Mouse (Mus musculus) erythroblast, embryonic 14.5 days (primary cell): ENCODE results near the gene Nme3. TPM values are rescaled to one million over a fixed set of nuclear protein-coding genes. Genes with fewer than 3 reads are reported as not detected.

ENCODE experiments used
- H3K27me3 ChIP-seq: 2 replicates; pipeline ENCODE4 v1.6.1; 2012; ENCODE audit warnings: inconsistent platforms; ENCODE audit not compliant: control insufficient read depth
- H3K36me3 ChIP-seq: 2 replicates; pipeline ENCODE4 v1.6.1; 2012; ENCODE audit warnings: mild to moderate bottlenecking, inconsistent platforms; ENCODE audit not compliant: control insufficient read depth
- H3K4me1 ChIP-seq: 2 replicates; pipeline ENCODE4 v1.6.1; 2012; ENCODE audit warnings: inconsistent platforms; ENCODE audit not compliant: control insufficient read depth
- H3K4me3 ChIP-seq: replicated peaks from 2 replicates; pipeline ENCODE3; 2012; ENCODE audit warnings: moderate library complexity, mild to moderate bottlenecking, inconsistent platforms
- H3K9me3 ChIP-seq: 2 replicates; pipeline ENCODE4 v1.6.1; 2012; ENCODE audit warnings: low read length, inconsistent platforms, mixed read lengths; ENCODE audit not compliant: control insufficient read depth
- GATA1 ChIP-seq: IDR thresholded peaks from 2 replicates; pipeline ENCODE4 v1.6.1; 2012; ENCODE audit warnings: low read length, inconsistent platforms, mixed read lengths
- TAL1 ChIP-seq: IDR thresholded peaks from 3 replicates; pipeline ENCODE4 v1.6.1; 2012; ENCODE audit warnings: low read length, inconsistent platforms, mixed read lengths
- polyA plus RNA-seq: library from polyadenylated mRNA; stranded (reverse); fragments of >175 nt; gene quantifications from 2 replicates; pipeline ENCODE4 v1.2.3, GENCODE M21; 2012

Gene Nme3
- polyA plus RNA-seq, 1 experiment, result 16.7 TPM

DNA sequence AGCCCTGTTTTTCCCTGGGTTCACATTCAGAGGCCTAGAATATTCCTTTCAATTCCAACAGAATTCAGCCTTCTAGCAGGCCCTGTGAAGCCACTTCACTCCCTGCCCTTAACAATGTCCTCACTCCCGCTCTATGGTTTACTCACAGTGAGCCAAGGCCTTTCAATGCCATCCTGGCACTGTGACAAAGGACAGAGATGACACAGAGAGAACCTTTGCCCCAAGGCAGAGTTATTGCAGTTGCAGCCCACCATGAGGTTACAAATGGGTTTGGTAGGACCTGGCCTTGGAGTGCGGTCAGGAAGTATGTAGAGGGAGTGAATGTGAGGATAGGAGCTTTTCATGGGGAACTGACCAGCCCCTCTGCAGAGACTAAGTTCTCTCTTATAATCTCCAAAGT, 11.3 kb downstream of the Nme3 start:
- Histone ChIP-seq H3K4me1 (peaks cover 35% of the 10 kb centered on the region), H3K27me3 (no peaks in the 10 kb centered on the region), H3K4me3 (no peak overlapping the region), H3K9me3 (no peaks in the 10 kb centered on the region), H3K36me3 (peaks cover 100% of the 10 kb centered on the region)
- TF ChIP-seq TAL1 (no peak), GATA1 (no peak)

DNA sequence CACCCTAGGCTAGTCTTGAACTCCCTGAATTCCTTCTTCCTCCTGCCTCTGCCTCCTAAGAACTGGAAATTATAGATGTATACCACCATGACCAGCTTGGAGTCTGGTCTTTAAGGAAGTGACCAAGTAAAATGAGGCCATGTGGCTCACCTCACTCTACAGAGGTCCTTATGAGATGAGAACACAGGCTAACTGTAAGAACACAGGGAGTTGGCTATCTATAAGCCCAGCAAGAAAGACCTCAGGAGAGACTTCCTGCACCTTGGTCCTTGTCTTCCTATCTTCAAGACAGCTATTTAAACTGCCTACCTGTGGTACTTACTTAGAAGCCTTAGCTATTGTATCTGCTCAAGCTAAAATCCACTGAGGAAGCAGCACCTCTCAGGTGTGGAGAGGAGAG, 17.7 kb downstream of the Nme3 start:
- Histone ChIP-seq H3K36me3 (peaks cover 99% of the 10 kb centered on the region), H3K27me3 (no peaks in the 10 kb centered on the region), H3K4me3 (no peak overlapping the region), H3K9me3 (no peaks in the 10 kb centered on the region), H3K4me1 (peaks cover 24% of the 10 kb centered on the region)
- no peak for TF ChIP-seq GATA1
- no peak for TF ChIP-seq TAL1

DNA sequence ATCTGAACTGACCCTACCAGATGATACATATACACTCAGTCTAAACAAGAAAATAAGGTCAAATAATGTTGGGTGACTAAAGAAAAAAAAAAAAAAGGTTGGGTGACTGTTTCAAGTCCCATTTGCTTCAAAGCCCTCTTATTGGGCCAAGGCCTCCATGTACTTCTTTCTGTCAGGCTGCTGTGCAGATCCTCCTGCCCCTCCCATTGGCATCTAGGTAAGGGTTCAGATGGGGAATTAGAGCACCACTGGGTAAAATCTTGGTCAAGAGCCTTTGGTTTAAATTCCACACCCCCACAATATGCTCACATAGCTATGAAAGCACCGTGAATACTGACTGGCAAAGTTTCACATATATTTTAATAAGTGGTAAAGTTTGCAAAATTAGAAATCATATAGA, 26.9 kb downstream of the Nme3 start:
- peaks cover 8% of the 10 kb centered on the region for H3K4me1 ChIP-seq
- H3K9me3 ChIP-seq, result no peaks in the 10 kb centered on the region
- peaks cover 96% of the 10 kb centered on the region for H3K36me3 ChIP-seq
- no peak overlapping the region for H3K4me3 ChIP-seq
- TF ChIP-seq GATA1 (no peak), TAL1 (no peak)
- H3K27me3 ChIP-seq, result no peaks in the 10 kb centered on the region

DNA sequence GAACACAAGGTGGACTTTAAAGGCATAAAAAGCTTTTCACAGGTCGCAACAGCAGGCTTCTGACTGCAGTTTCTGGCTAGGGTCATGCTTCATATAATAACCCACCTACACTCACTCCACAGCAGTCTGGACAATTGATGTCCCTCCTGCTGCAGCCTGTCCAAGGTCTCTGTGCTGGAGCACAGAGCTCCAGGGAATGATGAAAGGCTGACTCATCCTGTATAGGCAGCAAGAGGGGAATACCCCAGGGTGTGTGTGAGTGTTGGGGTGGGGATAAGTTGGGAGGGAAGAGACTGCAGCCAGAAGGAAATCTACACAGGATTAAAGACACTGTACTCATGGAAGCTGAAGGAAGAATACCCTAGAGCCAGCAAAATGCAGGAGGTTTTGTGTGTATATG, 33.2 kb downstream of the Nme3 start:
- TF ChIP-seq TAL1 (no peak), GATA1 (no peak)
- Histone ChIP-seq H3K36me3 (peaks cover 75% of the 10 kb centered on the region), H3K9me3 (no peaks in the 10 kb centered on the region), H3K4me3 (no peak overlapping the region), H3K4me1 (peaks cover 23% of the 10 kb centered on the region), H3K27me3 (no peaks in the 10 kb centered on the region)

DNA sequence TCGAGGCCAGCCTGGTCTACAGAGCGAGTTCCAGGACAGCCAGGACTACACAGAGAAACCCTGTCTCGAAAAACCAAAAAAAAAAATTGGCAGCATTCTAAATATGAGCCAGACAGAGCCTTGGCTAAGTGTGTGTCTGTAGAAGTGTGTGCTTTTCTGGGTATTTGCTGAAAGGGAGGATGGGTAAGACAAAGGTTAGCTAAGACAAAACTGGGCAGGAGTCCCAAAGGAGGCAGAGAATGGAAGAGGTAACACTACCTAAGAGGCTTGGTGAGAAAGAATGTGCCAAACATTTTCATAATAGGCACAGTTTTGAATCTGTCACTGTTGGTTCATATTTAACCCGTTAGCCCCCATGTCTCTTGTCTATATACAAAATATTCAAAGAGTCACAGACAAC, 36.1 kb downstream of the Nme3 start:
- H3K4me1 ChIP-seq, result peaks cover 43% of the 10 kb centered on the region
- H3K36me3 ChIP-seq, result peaks cover 55% of the 10 kb centered on the region
- H3K9me3 ChIP-seq, result no peaks in the 10 kb centered on the region
- H3K27me3 ChIP-seq, result no peaks in the 10 kb centered on the region
- TF ChIP-seq GATA1 (no peak), TAL1 (no peak)
- H3K4me3 ChIP-seq, result no peak overlapping the region

DNA sequence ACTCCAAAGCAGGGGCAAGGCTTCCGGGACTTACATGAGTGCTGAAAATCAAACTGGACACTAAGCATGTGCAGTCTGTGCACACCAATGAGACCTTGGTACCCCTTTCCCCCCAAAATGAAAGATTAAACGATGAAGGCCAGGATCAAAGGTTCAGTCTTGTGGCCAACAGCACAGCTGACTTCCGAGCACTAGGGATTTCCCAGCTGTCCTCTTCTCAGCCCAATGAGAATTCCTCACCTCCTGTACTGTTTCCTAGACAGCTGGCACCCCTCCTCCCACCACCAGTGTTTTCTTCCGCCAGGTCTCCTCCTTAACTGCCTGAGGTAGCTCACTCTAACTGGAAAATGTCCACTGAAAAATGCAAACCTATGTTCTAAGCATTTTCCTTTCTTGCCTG, 36.9 kb downstream of the Nme3 start:
- Histone ChIP-seq H3K4me3 (no peak overlapping the region), H3K4me1 (peaks cover 43% of the 10 kb centered on the region), H3K36me3 (peaks cover 49% of the 10 kb centered on the region), H3K9me3 (no peaks in the 10 kb centered on the region), H3K27me3 (no peaks in the 10 kb centered on the region)
- no peak for TF ChIP-seq TAL1
- no peak for TF ChIP-seq GATA1

DNA sequence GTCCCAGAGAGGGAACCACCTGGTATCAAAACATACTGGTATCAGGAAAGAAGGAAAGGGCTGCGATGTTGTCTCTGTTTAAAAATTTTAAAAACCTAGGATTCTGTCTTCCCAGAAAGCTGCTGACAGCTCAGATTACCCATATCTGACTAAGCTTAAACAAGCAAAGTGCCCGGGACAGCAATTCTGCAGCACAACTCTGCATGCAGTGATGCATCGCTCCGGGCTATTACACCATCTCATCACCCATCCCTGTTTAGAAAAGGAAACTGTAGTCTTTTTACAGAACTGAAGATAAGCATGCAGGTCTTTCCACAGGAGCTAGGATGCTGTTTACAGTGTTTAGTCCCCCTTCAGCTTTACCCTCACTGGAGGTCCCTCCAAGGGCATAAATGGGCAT, 38.6 kb downstream of the Nme3 start:
- peaks cover 35% of the 10 kb centered on the region for H3K36me3 ChIP-seq
- no peaks in the 10 kb centered on the region for H3K9me3 ChIP-seq
- H3K4me1 ChIP-seq, result peaks cover 39% of the 10 kb centered on the region
- TF ChIP-seq TAL1 (no peak), GATA1 (no peak)
- H3K4me3 ChIP-seq, result peak overlapping the region; percentile 74
- H3K27me3 ChIP-seq, result no peaks in the 10 kb centered on the region

DNA sequence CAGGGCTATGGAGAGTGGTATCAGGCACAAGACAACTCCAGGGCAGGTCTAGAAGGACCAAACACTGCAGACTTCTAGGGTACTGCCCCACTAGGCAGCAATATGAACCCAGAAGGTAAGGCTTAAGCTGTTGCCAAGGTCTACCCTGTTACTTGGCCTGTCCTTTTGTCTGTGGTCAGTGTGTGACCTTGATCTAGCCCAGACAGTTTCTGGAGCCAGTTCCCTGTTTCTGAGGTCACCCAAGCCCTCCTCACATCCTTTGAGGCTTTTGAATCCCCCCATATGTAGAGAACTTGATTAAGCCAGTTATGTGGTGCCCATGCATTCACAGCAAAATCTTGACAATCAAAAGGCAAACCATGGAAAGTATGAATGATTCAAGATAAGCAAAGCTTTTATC, 39.4 kb downstream of the Nme3 start:
- TF ChIP-seq GATA1, result no peak
- no peak for TF ChIP-seq TAL1
- H3K27me3 ChIP-seq, result no peaks in the 10 kb centered on the region

DNA sequence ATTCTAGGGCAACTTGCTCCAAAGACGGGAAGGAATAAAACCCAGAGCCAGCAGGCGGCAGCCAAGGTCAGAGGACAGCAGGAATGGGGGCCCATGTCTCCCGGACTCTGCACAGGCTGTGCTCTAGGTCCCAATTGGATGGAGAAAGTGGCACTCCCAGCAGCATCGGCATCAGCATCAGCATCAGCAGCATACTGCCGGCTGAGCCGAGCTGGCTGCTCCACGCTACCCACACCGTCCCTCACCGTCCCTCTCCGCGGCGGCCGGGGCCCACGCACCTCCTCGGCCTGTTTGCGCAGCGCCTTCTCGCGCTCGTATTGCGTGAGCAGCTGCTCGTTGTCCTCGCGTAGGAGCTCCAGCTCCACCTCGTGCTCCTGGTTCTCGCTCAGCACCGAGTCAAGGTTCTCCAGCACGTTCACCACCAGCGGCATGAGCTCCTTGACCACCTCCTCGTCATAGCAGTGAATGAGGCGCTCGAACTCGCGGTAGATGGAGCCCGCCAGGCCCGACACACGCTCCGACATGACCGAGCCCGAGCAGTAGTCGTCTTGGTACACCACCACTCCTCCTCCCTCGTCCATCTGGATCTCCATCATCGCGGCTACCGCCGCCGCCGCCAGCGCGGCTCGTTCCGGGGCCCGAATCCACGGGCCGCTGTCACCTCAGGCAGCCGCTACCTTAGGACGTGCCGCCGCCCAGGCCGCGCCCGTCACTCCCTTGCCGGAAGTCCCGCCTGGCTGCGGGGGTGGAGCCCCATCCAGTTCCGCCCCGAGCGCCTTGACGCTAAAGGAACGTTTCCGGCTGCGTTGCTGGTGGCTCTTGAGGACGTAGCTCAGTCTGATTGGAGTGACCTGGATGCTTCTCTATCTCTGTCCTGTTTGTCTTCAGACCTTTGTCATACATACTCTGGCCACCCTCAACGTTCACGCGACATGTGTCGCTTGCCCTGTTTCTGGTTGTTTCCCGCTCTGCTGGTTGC, 40.2 kb downstream of the Nme3 start, which contains the start of gene Mapk8ip3:
TSS of gene Mapk8ip3 (minus strand) at position 719 of the 979 bp plus-strand sequence.
- Histone ChIP-seq H3K36me3 (peaks cover 43% of the 10 kb centered on the region), H3K27me3 (no peaks in the 10 kb centered on the region)

More for the DNA sequence above, 39.4 kb downstream of the Nme3 start:
- Histone ChIP-seq H3K9me3 (no peaks in the 10 kb centered on the region), H3K4me1 (peaks cover 39% of the 10 kb centered on the region), H3K4me3 (peak overlapping the region; percentile 74), H3K36me3 (peaks cover 39% of the 10 kb centered on the region)

More for the DNA sequence above, 40.2 kb downstream of the Nme3 start, which contains the start of gene Mapk8ip3:
- TF ChIP-seq TAL1 (no peak), GATA1 (no peak)
- Histone ChIP-seq H3K4me3 (peak within 1 kb of the TSS; percentile 74), H3K9me3 (no peaks in the 10 kb centered on the region), H3K4me1 (peaks cover 39% of the 10 kb centered on the region)
